Mouse (Mus musculus): ENCODE results near the gene Nav3.

Nav3 gene

GRCm38 (mm10) chr10:109920607-109921187, 535.3 kb downstream of the Nav3 start:
- DNase-seq (ENCODE audit: low spot score in 2 of 2) = peak in 1 of 2 experiments; percentile 62

GRCm38 (mm10) chr10:109919515-109919914, 536.5 kb downstream of the Nav3 start:
- no peak for DNase-seq (ENCODE audit: low spot score in 2 of 2)

GRCm38 (mm10) chr10:109907206-109907605, 548.8 kb downstream of the Nav3 start:
- DNase-seq (ENCODE audit: low spot score in 2 of 2) = no peak

- no peak for DNase-seq (ENCODE audit: low spot score in 2 of 2)
These were observed 549.6 kb downstream of the Nav3 start for GRCm38 (mm10) chr10:109906413-109906785.

GRCm38 (mm10) chr10:109905649-109906412, 550.2 kb downstream of the Nav3 start:
- DNase-seq (ENCODE audit: low spot score in 2 of 2) = no peak

GRCm38 (mm10) chr10:109904841-109905240, 551.2 kb downstream of the Nav3 start:
- no peak for DNase-seq (ENCODE audit: low spot score in 2 of 2)

- no peak for DNase-seq (ENCODE audit: low spot score in 2 of 2)
These were observed 552.1 kb downstream of the Nav3 start for GRCm38 (mm10) chr10:109903701-109904555.

- DNase-seq (ENCODE audit: low spot score in 2 of 2) = no peak
These were observed 552.8 kb downstream of the Nav3 start for GRCm38 (mm10) chr10:109903241-109903640.

GRCm38 (mm10) chr10:109889171-109889475, 566.9 kb downstream of the Nav3 start:
- no peak for DNase-seq (ENCODE audit: low spot score in 2 of 2)

GRCm38 (mm10) chr10:109888355-109889170, 567.4 kb downstream of the Nav3 start:
- DNase-seq (ENCODE audit: low spot score in 2 of 2) = no peak

- DNase-seq (ENCODE audit: low spot score in 2 of 2) = no peak
These were observed 568.8 kb downstream of the Nav3 start for GRCm38 (mm10) chr10:109887160-109887559.

GRCm38 (mm10) chr10:109876107-109876506, 579.9 kb downstream of the Nav3 start:
- DNase-seq (ENCODE audit: low spot score in 2 of 2) = no peak

- DNase-seq (ENCODE audit: low spot score in 2 of 2) = no peak
These were observed 580.6 kb downstream of the Nav3 start for GRCm38 (mm10) chr10:109875312-109875830.

GRCm38 (mm10) chr10:109874652-109875311, 581.2 kb downstream of the Nav3 start:
- DNase-seq (ENCODE audit: low spot score in 2 of 2) = no peak

- DNase-seq (ENCODE audit: low spot score in 2 of 2) = no peak
These were observed 589.9 kb downstream of the Nav3 start for GRCm38 (mm10) chr10:109866063-109866462.

- no peak for DNase-seq (ENCODE audit: low spot score in 2 of 2)
These were observed 590.6 kb downstream of the Nav3 start for GRCm38 (mm10) chr10:109865391-109865790.

GRCm38 (mm10) chr10:109864708-109865107, 591.3 kb downstream of the Nav3 start:
- peak in 1 of 2 experiments; percentile 46 for DNase-seq (ENCODE audit: low spot score in 2 of 2)

GRCm38 (mm10) chr10:109861275-109861674, 594.7 kb downstream of the Nav3 start:
- no peak for DNase-seq (ENCODE audit: low spot score in 2 of 2)

GRCm38 (mm10) chr10:109858568-109858967, 597.4 kb downstream of the Nav3 start:
- no peak for DNase-seq (ENCODE audit: low spot score in 2 of 2)

- no peak for DNase-seq (ENCODE audit: low spot score in 2 of 2)
These were observed 603.6 kb downstream of the Nav3 start for GRCm38 (mm10) chr10:109852392-109852791.

GRCm38 (mm10) chr10:109847631-109848030, 608.4 kb downstream of the Nav3 start:
- DNase-seq (ENCODE audit: low spot score in 2 of 2) = no peak
